Mouse (Mus musculus) hindbrain, embryonic 11.5 days (tissue): Measurements from ENCODE around the gene Fam43b. TPM values are rescaled to one million over a fixed set of nuclear protein-coding genes. Genes with fewer than 3 reads are reported as not detected.
"Not testable (repeated sequence)": the region's sequence is repeated elsewhere in the genome, so short reads cannot be mapped to it uniquely, and the experiment has no call there.

Source experiments
- ATAC-seq: fragments of 200-750 bp; cut with Nextera tagmentation; 2 replicates; pipeline ENCODE4 v1.8.0; 2017; ENCODE audit warnings: mild to moderate bottlenecking, moderate TSS enrichment, moderate library complexity; ENCODE audit not compliant: low FRiP score
- DNase-seq: peaks from one replicate; pipeline ENCODE4 v3.0.0-alpha.2; 2015; ENCODE audit warnings: low spot score
- H3K27ac ChIP-seq: fragments of 300-500 bp; sonication (generic); 2 replicates; pipeline ENCODE4 v1.5.1; 2014; ENCODE audit warnings: mild to moderate bottlenecking, low read depth, low read length
- H3K27me3 ChIP-seq: fragments of 300-500 bp; sonication (generic); 2 replicates; pipeline ENCODE4 v1.6.1; 2014; ENCODE audit warnings: mild to moderate bottlenecking, low read length, moderate library complexity, mixed read lengths; ENCODE audit not compliant: control insufficient read depth, insufficient read depth
- H3K36me3 ChIP-seq: fragments of 300-500 bp; sonication (generic); 2 replicates; pipeline ENCODE4 v1.6.1; 2014; ENCODE audit warnings: mild to moderate bottlenecking, low read length, moderate library complexity, mixed read lengths; ENCODE audit not compliant: control insufficient read depth, insufficient read depth
- H3K4me1 ChIP-seq: fragments of 300-500 bp; sonication (generic); replicated peaks from 2 replicates; pipeline ENCODE4 v1.6.1; 2014; ENCODE audit warnings: low read length, mixed read lengths; ENCODE audit not compliant: control insufficient read depth, insufficient read depth
- H3K4me2 ChIP-seq: fragments of 300-500 bp; sonication (generic); replicated peaks from 2 replicates; pipeline ENCODE4 v1.6.1; 2014; ENCODE audit warnings: mild to moderate bottlenecking, low read depth, low read length
- H3K4me3 ChIP-seq: fragments of 300-500 bp; sonication (generic); 2 replicates; pipeline ENCODE4 v1.5.1; 2014; ENCODE audit warnings: low read depth, low read length
- H3K9ac ChIP-seq: fragments of 300-500 bp; sonication (generic); 2 replicates; pipeline ENCODE4 v1.6.1; 2014; ENCODE audit warnings: low read depth, low read length
- H3K9me3 ChIP-seq: fragments of 300-500 bp; sonication (generic); 2 replicates; pipeline ENCODE4 v1.6.1; 2016; ENCODE audit warnings: low read length; ENCODE audit not compliant: control insufficient read depth
- WGBS: fragments of 180-500 bp; shearing (Covaris S2); extraction: QIAGEN DNeasy Blood & Tissue Kit; methylation state at CpG from one replicate; pipeline ENCODE4 v1.1.7; 2014; 5-methylcytosine and 5-hydroxymethylcytosine counted together
- polyA plus RNA-seq: library from polyadenylated mRNA; unstranded; fragments of >200 nt; fragmentation: Nextera tagmentation; extraction: Ambion mirVana; gene quantifications from 2 replicates; pipeline ENCODE4 v1.2.1, GENCODE M21; 2014

The Fam43b gene
- 0.11 TPM in 1 of 2 replicates, not detected in the other for polyA plus RNA-seq

- 0 out of 2 replicates have a peak, but pooled peaks cover 9% of the 10 kb centered on the region for H3K4me1 ChIP-seq
- H3K9me3 ChIP-seq = no peaks in the 10 kb centered on the region
- H3K9ac ChIP-seq = 0 out of 2 replicates have a peak within 1 kb of the TSS, but pooled peaks have one; percentile 15
- peak within 1 kb of the TSS; percentile 58 for H3K4me2 ChIP-seq
- WGBS = 1% methylated on average over 46 of the region's 46 CpGs
- no peak within 1 kb of the TSS for H3K27ac ChIP-seq
- no peak for ATAC-seq
- peak within 1 kb of the TSS; percentile 35 for H3K4me3 ChIP-seq
- no peak for DNase-seq
- H3K27me3 ChIP-seq = peaks cover 46% of the 10 kb centered on the region
- no peaks in the 10 kb centered on the region for H3K36me3 ChIP-seq
These were observed at the start of gene Fam43b for GRCm38 (mm10) chr4:138395971-138396645. TSS of gene Fam43b (minus strand) at chr4:138396528.

- DNase-seq (no peak), ATAC-seq (no peak)
- no peak overlapping the region for H3K27ac ChIP-seq
- H3K9ac ChIP-seq = no peak overlapping the region
- peaks cover 7% of the 10 kb centered on the region; the same call in 1 of the 2 replicates for H3K4me1 ChIP-seq
- no peak overlapping the region for H3K4me2 ChIP-seq
- no peaks in the 10 kb centered on the region for H3K36me3 ChIP-seq
- no peaks in the 10 kb centered on the region for H3K27me3 ChIP-seq
- no peak overlapping the region for H3K4me3 ChIP-seq
- no peaks in the 10 kb centered on the region for H3K9me3 ChIP-seq
- 5% methylated on average over 5 of the region's 5 CpGs for WGBS
These were observed 48.6 kb upstream of the Fam43b start for GRCm38 (mm10) chr4:138444941-138445340.

GRCm38 (mm10) chr4:138440062-138440461 lies 43.7 kb upstream of the Fam43b start:
- Histone ChIP-seq H3K9me3 (no peaks in the 10 kb centered on the region), H3K27me3 (no peaks in the 10 kb centered on the region), H3K9ac (no peak overlapping the region), H3K36me3 (peaks cover 18% of the 10 kb centered on the region), H3K4me1 (peaks cover 10% of the 10 kb centered on the region), H3K4me3 (no peak overlapping the region), H3K27ac (no peak overlapping the region), H3K4me2 (no peak overlapping the region)
- DNase-seq (no peak), ATAC-seq (no peak)
- WGBS = 78% methylated on average over 3 of the region's 3 CpGs

- Histone ChIP-seq H3K9me3 (no peaks in the 10 kb centered on the region), H3K36me3 (peaks cover 17% of the 10 kb centered on the region), H3K27ac (0 out of 2 replicates have a peak within 1 kb of the TSS, but pooled peaks have one; percentile 1), H3K27me3 (no peaks in the 10 kb centered on the region), H3K4me1 (peaks cover 8% of the 10 kb centered on the region), H3K4me3 (peak within 1 kb of the TSS; percentile 88), H3K9ac (peak within 1 kb of the TSS; percentile 76), H3K4me2 (peak within 1 kb of the TSS; percentile 89)
- WGBS = 1% methylated on average over 63 of the region's 64 CpGs
- DNase-seq (peak; percentile 99), ATAC-seq (peak; percentile 93)
These were observed 38.3 kb upstream of the Fam43b start, which contains the start of gene Mul1 for GRCm38 (mm10) chr4:138434347-138435316. TSS of gene Mul1 (plus strand) at chr4:138434671.

GRCm38 (mm10) chr4:138431340-138431739 lies 35.0 kb upstream of the Fam43b start:
- ATAC-seq = no peak
- no peaks in the 10 kb centered on the region for H3K36me3 ChIP-seq
- no peak overlapping the region for H3K27ac ChIP-seq
- H3K9ac ChIP-seq = no peak overlapping the region
- H3K4me3 ChIP-seq = no peak overlapping the region
- no peak overlapping the region for H3K4me2 ChIP-seq
- H3K27me3 ChIP-seq = 0 out of 2 replicates have a peak, but pooled peaks cover 2% of the 10 kb centered on the region
- no peaks in the 10 kb centered on the region for H3K9me3 ChIP-seq
- H3K4me1 ChIP-seq = peaks cover 8% of the 10 kb centered on the region
- no peak for DNase-seq
- WGBS = 54% methylated on average over 8 of the region's 8 CpGs

GRCm38 (mm10) chr4:138429778-138430177 lies 33.5 kb upstream of the Fam43b start:
- 0 out of 2 replicates have a peak, but pooled peaks cover 2% of the 10 kb centered on the region for H3K27me3 ChIP-seq
- H3K4me2 ChIP-seq = no peak overlapping the region
- no peaks in the 10 kb centered on the region for H3K36me3 ChIP-seq
- H3K4me1 ChIP-seq = no peaks in the 10 kb centered on the region
- WGBS = 39% methylated on average over 3 of the region's 3 CpGs
- no peak overlapping the region for H3K27ac ChIP-seq
- DNase-seq (peak; percentile 56), ATAC-seq (no peak)
- no peak overlapping the region for H3K4me3 ChIP-seq
- no peak overlapping the region for H3K9ac ChIP-seq
- H3K9me3 ChIP-seq = no peaks in the 10 kb centered on the region

GRCm38 (mm10) chr4:138426778-138427705 lies 30.7 kb upstream of the Fam43b start:
- Histone ChIP-seq H3K9ac (no peak overlapping the region), H3K9me3 (no peaks in the 10 kb centered on the region), H3K4me1 (no peaks in the 10 kb centered on the region), H3K4me2 (0 out of 2 replicates have a peak overlapping the region, but pooled peaks have one; percentile 5), H3K36me3 (no peaks in the 10 kb centered on the region), H3K4me3 (no peak overlapping the region), H3K27me3 (0 out of 2 replicates have a peak, but pooled peaks cover 2% of the 10 kb centered on the region), H3K27ac (no peak overlapping the region)
- WGBS = 43% methylated on average over 22 of the region's 22 CpGs
- ATAC-seq (no peak), DNase-seq (peak; percentile 91)

- not testable (repeated sequence) for H3K4me3 ChIP-seq, ATAC-seq, H3K9me3 ChIP-seq, DNase-seq, H3K9ac ChIP-seq, H3K4me1 ChIP-seq, H3K4me2 ChIP-seq, H3K27ac ChIP-seq, H3K36me3 ChIP-seq, H3K27me3 ChIP-seq
- 94% methylated on average over 14 of the region's 14 CpGs for WGBS
These were observed 29.3 kb upstream of the Fam43b start for GRCm38 (mm10) chr4:138425604-138426003.
